Mouse (Mus musculus): ENCODE measurements at regions not wholly inside any gene's neighbourhood (a gene's known extent, or its start where the extent isn't known, plus 50 kb on each side); places are given as distances from the start of the nearest gene placed in this dataset.
A peak's percentile ranks its signal among the peaks of the same experiment; 100 is the strongest.

DNA sequence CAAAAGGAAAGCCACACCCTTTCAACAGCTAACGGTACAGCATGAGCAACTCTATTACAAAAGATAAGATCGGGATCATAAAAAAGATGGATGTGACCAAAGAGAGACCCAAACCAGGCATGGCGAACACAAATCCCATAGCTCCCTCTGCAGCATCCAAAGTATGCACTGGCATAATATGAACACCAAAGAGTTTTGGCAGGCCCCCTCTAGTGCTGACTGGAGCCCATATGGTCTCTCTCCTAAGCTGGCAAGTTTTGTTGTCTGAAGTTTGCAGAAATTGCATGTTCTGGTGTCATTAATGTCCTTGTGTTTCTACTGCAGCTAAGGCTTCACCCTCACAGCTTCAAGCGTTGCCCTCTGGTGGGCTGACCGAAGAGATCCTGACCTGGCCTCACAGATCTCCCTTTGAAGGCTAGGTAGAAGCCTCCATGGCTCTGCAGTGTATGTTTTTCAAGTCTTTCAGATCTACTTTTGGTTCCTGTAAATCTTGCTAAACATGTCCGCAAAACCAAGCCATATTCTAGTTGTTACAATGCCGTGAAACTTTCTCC is 75.7 kb upstream of the Bcl2l14 start:
- DNase-seq (ENCODE audit: extremely low read depth) = peak; percentile 16
- Histone ChIP-seq H3K27me3 (replicated peaks) (no peaks in the 10 kb centered on the region), H3K9me3 (replicated peaks; ENCODE audit: low read length) (no peaks in the 10 kb centered on the region), H3K4me1 (ENCODE audit: control insufficient read depth in 1 of 2, insufficient read depth in 2 of 2) (no peaks in the 10 kb centered on the region), H3K4me3 (replicated peaks in 1 of 3; ENCODE audit: low read depth in 2 of 3, low read length in 2 of 3, poor library complexity in 1 of 3) (no peak overlapping the region), H3K4me2 (ENCODE audit: insufficient read depth, low read depth, poor library complexity, severe bottlenecking) (no peak overlapping the region), H3K79me2 (replicated peaks; ENCODE audit: control insufficient read depth, extremely low read depth, insufficient read depth, poor library complexity, severe bottlenecking) (no peaks in the 10 kb centered on the region), H3K27ac (ENCODE audit: insufficient read depth, low read depth) (no peak overlapping the region), H3K9ac (ENCODE audit: insufficient read depth, low read depth) (no peak overlapping the region), H3K36me3 (replicated peaks in 1 of 2; ENCODE audit: control insufficient read depth in 1 of 2, insufficient read depth in 1 of 2, low read length in 1 of 2) (no peaks in the 10 kb centered on the region)
- dilution Hi-C loops (cut with MboI; ENCODE audit: extremely low pct_ligation_motif_present, extremely low pct_unique_long_range_greater_than_20kb, low sequenced_read_pairs) = no loop called here
- TF ChIP-seq MYC (IDR thresholded peaks at IDR 0.05; ENCODE audit: low read depth, low read length) (no peak), E2F4 (IDR thresholded peaks at IDR 0.05; ENCODE audit: insufficient replicate concordance, low read depth, low read length) (no peak), HCFC1 (IDR thresholded peaks at IDR 0.05; ENCODE audit: low read depth, low read length) (no peak), CTCF (conservative IDR thresholded peaks at IDR 0.05 in 1 of 2, IDR thresholded peaks at IDR 0.05 in 1 of 2; ENCODE audit: low read depth in 2 of 2, low read length in 2 of 2) (peak in 1 of 2 experiments; percentile 50; a peak in 2 of 4 replicates), CHD1 (IDR thresholded peaks at IDR 0.05; ENCODE audit: low read depth, low read length) (no peak), KAT2A (IDR thresholded peaks at IDR 0.05; ENCODE audit: insufficient replicate concordance, low read length) (no peak), JUN (IDR thresholded peaks at IDR 0.05; ENCODE audit: insufficient read depth, low read depth, low read length) (no peak), SMC3 (IDR thresholded peaks at IDR 0.05; ENCODE audit: low read depth, low read length) (peak; percentile 63), ZMIZ1 (IDR thresholded peaks at IDR 0.05; ENCODE audit: low read depth, low read length) (no peak), MAFK (IDR thresholded peaks at IDR 0.05; ENCODE audit: insufficient replicate concordance, low read length) (no peak), GABPA (IDR thresholded peaks at IDR 0.05; ENCODE audit: insufficient replicate concordance, low read depth, low read length) (no peak), RAD21 (IDR thresholded peaks at IDR 0.05; ENCODE audit: low read depth, low read length) (peak; percentile 20)
- in situ Hi-C loops (cut with MboI; ENCODE audit: low pct_ligation_motif_present, low pct_unique_long_range_greater_than_20kb, low sequenced_read_pairs) = no loop called here

DNA sequence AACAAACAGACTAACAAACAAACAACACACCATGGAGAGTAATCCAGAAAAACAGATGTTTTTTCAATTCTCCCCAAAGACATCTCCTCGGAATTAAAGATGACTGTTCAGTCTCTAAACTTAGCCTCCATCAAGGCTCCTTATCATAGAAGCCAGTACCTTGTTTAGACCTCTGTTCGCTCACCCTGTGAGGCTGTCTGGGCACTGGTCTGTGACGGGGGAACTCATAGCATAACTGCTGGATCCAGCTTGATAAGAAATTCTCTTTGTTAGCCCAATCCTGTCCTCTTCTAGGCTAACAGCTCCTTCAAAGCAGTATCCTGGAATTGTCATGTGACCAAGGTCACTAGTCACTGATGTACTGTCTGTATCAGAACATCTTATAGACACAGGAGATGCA is 72.1 kb upstream of the Bcl2l14 start:
- Histone ChIP-seq H3K9ac (ENCODE audit: insufficient read depth, low read depth) (no peak overlapping the region), H3K36me3 (replicated peaks in 1 of 2; ENCODE audit: control insufficient read depth in 1 of 2, insufficient read depth in 1 of 2, low read length in 1 of 2) (no peaks in the 10 kb centered on the region), H3K4me2 (ENCODE audit: insufficient read depth, low read depth, poor library complexity, severe bottlenecking) (no peak overlapping the region), H3K27me3 (replicated peaks) (no peaks in the 10 kb centered on the region), H3K9me3 (replicated peaks; ENCODE audit: low read length) (no peaks in the 10 kb centered on the region), H3K27ac (ENCODE audit: insufficient read depth, low read depth) (no peak overlapping the region), H3K79me2 (replicated peaks; ENCODE audit: control insufficient read depth, extremely low read depth, insufficient read depth, poor library complexity, severe bottlenecking) (no peaks in the 10 kb centered on the region), H3K4me1 (ENCODE audit: control insufficient read depth in 1 of 2, insufficient read depth in 2 of 2) (no peaks in the 10 kb centered on the region), H3K4me3 (replicated peaks in 1 of 3; ENCODE audit: low read depth in 2 of 3, low read length in 2 of 3, poor library complexity in 1 of 3) (no peak overlapping the region)
- TF ChIP-seq TCF12 (IDR thresholded peaks at IDR 0.05; ENCODE audit: low read depth, low read length) = no peak
- TF ChIP-seq MEF2A (IDR thresholded peaks at IDR 0.05; ENCODE audit: borderline replicate concordance, low read depth, low read length) = no peak
- TF ChIP-seq MAFK (IDR thresholded peaks at IDR 0.05; ENCODE audit: insufficient replicate concordance, low read length) = no peak
- TF ChIP-seq CHD1 (IDR thresholded peaks at IDR 0.05; ENCODE audit: low read depth, low read length) = no peak
- TF ChIP-seq POLR2AphosphoS2 (IDR thresholded peaks at IDR 0.05; ENCODE audit: low read depth, low read length) = no peak
- no peak for TF ChIP-seq ZMIZ1 (IDR thresholded peaks at IDR 0.05; ENCODE audit: low read depth, low read length)
- no peak for TF ChIP-seq IRF4 (IDR thresholded peaks at IDR 0.05; ENCODE audit: low read depth, low read length)
- TF ChIP-seq GABPA (IDR thresholded peaks at IDR 0.05; ENCODE audit: insufficient replicate concordance, low read depth, low read length) = no peak
- TF ChIP-seq TBP (conservative IDR thresholded peaks at IDR 0.05; ENCODE audit: low read depth, low read length) = no peak
- no peak for TF ChIP-seq KAT2A (IDR thresholded peaks at IDR 0.05; ENCODE audit: insufficient replicate concordance, low read length)
- TF ChIP-seq MAX (IDR thresholded peaks at IDR 0.05; ENCODE audit: low read length) = no peak
- TF ChIP-seq RCOR1 (conservative IDR thresholded peaks at IDR 0.05; ENCODE audit: low read depth, low read length) = no peak
- no peak for DNase-seq (ENCODE audit: extremely low read depth)
- dilution Hi-C loops (cut with MboI; ENCODE audit: extremely low pct_ligation_motif_present, extremely low pct_unique_long_range_greater_than_20kb, low sequenced_read_pairs) = no loop called here
- in situ Hi-C loops (cut with MboI; ENCODE audit: low pct_ligation_motif_present, low pct_unique_long_range_greater_than_20kb, low sequenced_read_pairs) = no loop called here
